Mouse (Mus musculus): ENCODE data around the gene Gpr141. TPM values are rescaled to one million over a fixed set of nuclear protein-coding genes. Genes with fewer than 3 reads are reported as not detected.

Gene Gpr141
- polyA plus RNA-seq, 1 experiment from 2014 or later, result not detected

DNA sequence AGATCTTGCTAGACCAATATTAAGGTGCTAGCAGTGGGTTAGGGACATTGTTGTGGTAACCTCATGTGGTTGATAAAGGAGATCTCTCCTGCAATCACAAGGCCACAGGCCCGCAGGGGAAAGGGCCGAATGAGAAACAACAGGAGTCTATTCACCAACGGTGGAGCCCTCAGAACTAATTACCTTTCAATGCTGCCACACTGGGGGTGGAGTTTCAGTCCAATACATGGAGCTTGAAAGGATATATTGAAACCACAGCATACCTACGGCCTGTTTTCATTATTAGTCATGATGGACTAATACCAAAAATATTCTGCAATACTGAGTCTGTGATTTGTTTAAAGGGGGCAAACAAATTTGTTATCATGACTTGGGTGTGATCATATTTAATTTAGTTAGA is 120.3 kb downstream of the Gpr141 start:
- Histone ChIP-seq H3K36me3 (replicated peaks) (no peaks in the 10 kb centered on the region), H3K9ac (no peak overlapping the region), H3K27ac (no peak overlapping the region), H3K4me3 (replicated peaks) (no peak overlapping the region), H3K9me3 (no peaks in the 10 kb centered on the region), H3K27me3 (no peaks in the 10 kb centered on the region), H3K4me2 (no peak overlapping the region), H3K4me1 (no peaks in the 10 kb centered on the region)
- 18% methylated on average over 4 of the region's 4 CpGs for WGBS
- no peak for ATAC-seq (ENCODE audit: low FRiP score)

DNA sequence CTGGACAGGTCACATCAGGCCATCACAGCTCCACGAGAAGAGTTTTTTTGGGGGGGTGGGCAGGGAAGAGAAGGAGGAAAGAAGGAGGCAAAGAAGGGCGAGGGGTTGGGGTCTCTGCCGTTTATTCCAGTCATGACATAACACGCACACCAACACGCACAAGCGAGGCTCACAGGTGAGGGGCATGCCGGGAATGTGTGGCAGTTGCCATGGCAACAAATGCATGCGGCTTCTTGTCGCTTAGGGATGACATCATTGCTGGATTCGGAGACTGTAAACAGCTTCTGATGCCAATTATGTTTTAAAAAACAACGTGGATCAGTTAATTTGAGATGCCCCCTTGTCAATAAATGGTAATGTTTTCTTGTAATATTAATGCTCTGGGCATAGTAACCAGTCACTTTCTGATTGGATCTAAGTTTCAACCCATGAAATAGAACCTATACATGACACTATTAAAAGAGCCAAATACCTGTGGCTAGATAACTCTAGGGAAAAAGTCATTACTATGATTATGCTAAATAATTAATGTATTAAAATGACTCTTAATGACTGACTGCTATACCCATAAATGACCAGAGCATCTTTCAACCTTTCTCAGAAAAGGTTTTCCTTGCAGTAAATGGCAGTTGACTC is 122.5 kb downstream of the Gpr141 start:
- Histone ChIP-seq H3K9ac (no peak overlapping the region), H3K27ac (no peak overlapping the region), H3K4me3 (replicated peaks) (no peak overlapping the region), H3K4me1 (no peaks in the 10 kb centered on the region), H3K27me3 (peaks cover 6% of the 10 kb centered on the region; the same call in 1 of the 2 replicates), H3K36me3 (replicated peaks) (no peaks in the 10 kb centered on the region), H3K4me2 (no peak overlapping the region), H3K9me3 (no peaks in the 10 kb centered on the region)
- peak; percentile 68 for ATAC-seq (ENCODE audit: low FRiP score)
- WGBS, result 76% methylated on average over 11 of the region's 11 CpGs

DNA sequence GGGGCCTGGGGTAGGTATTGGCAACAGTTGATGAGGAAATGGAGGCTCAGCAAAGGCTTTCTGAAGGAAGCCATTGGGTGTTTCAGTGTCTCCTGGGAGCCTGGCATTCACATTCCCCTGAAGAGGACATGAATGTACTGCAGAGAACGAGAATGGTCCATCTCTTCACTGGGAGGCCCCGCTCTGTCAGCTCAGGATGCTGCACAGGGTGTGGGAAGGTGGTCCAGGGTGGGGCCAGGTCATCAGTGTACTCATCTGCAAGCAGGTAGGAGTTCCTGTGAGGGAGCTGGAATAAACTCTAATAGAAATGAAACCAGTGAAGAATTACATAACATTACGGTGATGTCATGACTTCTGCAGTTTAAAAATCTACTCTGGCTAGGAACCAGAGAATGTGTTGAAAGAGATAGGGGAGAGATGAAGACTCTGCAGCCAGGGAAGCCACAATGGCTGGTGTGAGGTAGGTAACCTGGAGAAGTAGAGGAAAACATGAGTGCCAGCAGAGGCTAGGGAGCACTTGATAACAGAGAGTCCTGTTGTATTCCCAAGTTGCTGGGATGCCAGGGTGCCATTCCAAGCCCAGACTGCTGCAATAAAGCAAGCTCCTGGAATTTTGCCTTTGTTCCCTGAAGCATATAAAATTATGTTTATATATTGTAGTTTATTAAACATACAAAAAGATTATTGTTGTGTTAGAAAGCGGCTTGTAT is 123.2 kb downstream of the Gpr141 start:
- Histone ChIP-seq H3K4me2 (no peak overlapping the region), H3K36me3 (replicated peaks) (no peaks in the 10 kb centered on the region), H3K4me3 (replicated peaks) (no peak overlapping the region), H3K9me3 (no peaks in the 10 kb centered on the region), H3K27ac (no peak overlapping the region), H3K9ac (no peak overlapping the region), H3K4me1 (no peaks in the 10 kb centered on the region), H3K27me3 (peaks cover 6% of the 10 kb centered on the region; the same call in 1 of the 2 replicates)
- WGBS, result 91% methylated on average over 4 of the region's 4 CpGs
- ATAC-seq (ENCODE audit: low FRiP score), result no peak

Other genes with a start within 250 kb of the Gpr141 start
- 29.1 and 29.2 TPM in 2 replicates for gene Epdr1, start 204.3 kb downstream of the Gpr141 start, polyA plus RNA-seq (2016; fragmentation: Nextera tagmentation; extraction: Ambion mirVana)
- 2.6 and 3.0 TPM in 2 replicates for gene Sfrp4, start 201.2 kb downstream of the Gpr141 start, polyA plus RNA-seq (2016; fragmentation: Nextera tagmentation; extraction: Ambion mirVana)
- gene Nme8, start 126.5 kb downstream of the Gpr141 start, polyA plus RNA-seq (2016; fragmentation: Nextera tagmentation; extraction: Ambion mirVana), result not detected in 2 replicates